Mouse (Mus musculus) cerebellum, postnatal 14 days (tissue): ENCODE measurements at regions not wholly inside any gene's neighbourhood (a gene's known extent, or its start where the extent isn't known, plus 50 kb on each side); places are given as distances from the start of the nearest gene placed in this dataset.
A peak's percentile ranks its signal among the peaks of the same experiment; 100 is the strongest.

Source experiments
- DNase-seq, 2 experiments: peaks; one replicate each; pipeline ENCODE4 v3.0.0; 2021; ENCODE audit warnings: mixed read lengths in 2 of 2

DNA sequence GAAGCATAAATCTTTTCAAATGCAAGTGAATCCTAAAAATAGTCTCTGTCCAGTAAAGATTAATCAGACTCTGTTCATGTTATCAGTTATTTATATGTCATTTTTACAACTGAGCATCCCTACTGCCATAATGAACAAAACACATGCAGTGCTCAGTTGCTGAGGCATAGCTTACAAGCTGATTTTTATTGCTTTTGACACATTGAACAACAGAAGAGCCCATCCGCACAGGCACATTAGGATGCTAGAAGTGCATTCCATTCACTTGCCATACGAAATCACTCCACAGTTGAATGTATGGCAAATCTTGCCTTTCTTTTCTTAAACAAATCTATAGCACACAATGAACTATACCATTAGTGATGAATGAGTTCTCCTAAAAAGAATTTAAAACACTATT is 636.2 kb upstream of the Bche start:
- peak in 1 of 2 experiments; percentile 22 for DNase-seq
